Mouse (Mus musculus): ENCODE measurements around the gene Rabgap1l.

DNA sequence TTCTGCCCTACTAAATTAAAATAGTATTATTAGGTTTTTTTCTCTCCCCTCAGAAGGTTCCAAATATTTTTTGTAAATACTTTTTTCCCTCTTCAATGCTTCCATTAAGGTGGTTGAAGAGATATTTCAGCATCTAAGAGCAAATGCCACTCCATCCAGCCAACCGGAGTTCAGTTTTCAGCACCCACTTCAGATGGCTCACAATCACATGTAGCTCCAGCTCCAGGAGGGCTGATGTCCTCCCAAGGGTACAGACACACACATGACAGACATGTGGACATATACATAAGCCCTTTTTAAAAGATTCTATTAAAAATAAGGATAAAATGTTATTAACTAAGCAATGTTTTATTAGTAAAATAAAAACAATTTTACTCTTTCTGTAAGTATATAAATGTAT, 79.6 kb downstream of the Rabgap1l start:
- TF ChIP-seq CTCF (conservative IDR thresholded peaks at IDR 0.05; ENCODE audit: low read length) (no peak), NANOG (IDR thresholded peaks at IDR 0.05; ENCODE audit: borderline replicate concordance, low read length) (no peak), POU5F1 (IDR thresholded peaks at IDR 0.05; ENCODE audit: borderline replicate concordance, low read length) (no peak)

Measured in E14TG2a.4 (cell line).